Mouse (Mus musculus) liver, postnatal 0 days (tissue): ENCODE data around the gene 4931429L15Rik. TPM values are rescaled to one million over a fixed set of nuclear protein-coding genes. Genes with fewer than 3 reads are reported as not detected.

Source experiments
- ATAC-seq: fragments of 200-750 bp; cut with Nextera tagmentation; 2 replicates; pipeline ENCODE4 v1.8.0; 2017; ENCODE audit warnings: mild to moderate bottlenecking, moderate library complexity
- DNase-seq: peaks from one replicate; pipeline ENCODE4 v3.0.0-alpha.2; 2016
- H3K27ac ChIP-seq: fragments of 300-500 bp; sonication (generic); 2 replicates; pipeline ENCODE4 v1.5.1; 2014; ENCODE audit warnings: antibody characterized with exemption, moderate library complexity, mild to moderate bottlenecking, low read depth
- H3K27me3 ChIP-seq: fragments of 300-500 bp; sonication (generic); 2 replicates; pipeline ENCODE4 v1.6.1; 2014; ENCODE audit warnings: low read length, control low read depth, mixed read lengths; ENCODE audit not compliant: insufficient read depth
- H3K36me3 ChIP-seq: fragments of 300-500 bp; sonication (generic); replicated peaks from 2 replicates; pipeline ENCODE4 v1.6.1; 2014; ENCODE audit warnings: mild to moderate bottlenecking, control low read depth, low read length, moderate library complexity, mixed read lengths; ENCODE audit not compliant: insufficient read depth
- H3K4me1 ChIP-seq: fragments of 300-500 bp; sonication (generic); 2 replicates; pipeline ENCODE4 v1.6.1; 2014; ENCODE audit warnings: antibody characterized with exemption, mild to moderate bottlenecking, control low read depth; ENCODE audit not compliant: insufficient read depth
- H3K4me2 ChIP-seq: fragments of 300-500 bp; sonication (generic); 2 replicates; pipeline ENCODE4 v1.6.1; 2014; ENCODE audit warnings: low read depth, mild to moderate bottlenecking, low read length, moderate library complexity, mixed read lengths
- H3K4me3 ChIP-seq: fragments of 300-500 bp; sonication (generic); 2 replicates; pipeline ENCODE4 v1.5.1; 2014; ENCODE audit warnings: low read depth, low read length
- H3K9ac ChIP-seq: fragments of 300-500 bp; sonication (generic); replicated peaks from 2 replicates; pipeline ENCODE4 v1.6.1; 2014; ENCODE audit warnings: mild to moderate bottlenecking, moderate library complexity
- H3K9me3 ChIP-seq: fragments of 300-500 bp; sonication (generic); 2 replicates; pipeline ENCODE4 v1.6.1; 2016; ENCODE audit warnings: mild to moderate bottlenecking, control low read depth, low read length, mixed read lengths
- CTCF ChIP-seq: sonication (generic); IDR thresholded peaks from 2 replicates; pipeline ENCODE4 v1.5.1; 2016; ENCODE audit warnings: antibody characterized with exemption, low read depth
- EP300 ChIP-seq: IDR thresholded peaks from 2 replicates; pipeline ENCODE4 v1.6.1; 2016; ENCODE audit warnings: antibody characterized with exemption, low read depth, mild to moderate bottlenecking
- WGBS: fragments of 180-500 bp; shearing (Covaris S2); extraction: QIAGEN DNeasy Blood & Tissue Kit; methylation state at CpG from one replicate; pipeline ENCODE4 v1.1.7; 2014; ENCODE audit not compliant: insufficient replicate concordance; 5-methylcytosine and 5-hydroxymethylcytosine counted together
- polyA plus RNA-seq: library from polyadenylated mRNA; unstranded; fragments of >200 nt; fragmentation: Nextera tagmentation; extraction: Ambion mirVana; gene quantifications from 2 replicates; pipeline ENCODE4 v1.2.1, GENCODE M21; 2015

4931429L15Rik gene
- polyA plus RNA-seq, 1 experiment from 2014 or later = not detected

GRCm38 (mm10) chr9:46256658-46257385 lies 63.0 kb downstream of the 4931429L15Rik start:
- Histone ChIP-seq H3K9ac (no peak overlapping the region), H3K27ac (peak overlapping the region; percentile 92), H3K4me3 (no peak overlapping the region), H3K27me3 (no peaks in the 10 kb centered on the region), H3K4me1 (peaks cover 23% of the 10 kb centered on the region), H3K4me2 (no peak overlapping the region), H3K36me3 (no peaks in the 10 kb centered on the region), H3K9me3 (no peaks in the 10 kb centered on the region)
- ATAC-seq = peak; percentile 91
- peak; percentile 82 for DNase-seq
- 56% methylated on average over 10 of the region's 10 CpGs for WGBS
- no peak for TF ChIP-seq CTCF
- peak; percentile 91 for TF ChIP-seq EP300

GRCm38 (mm10) chr9:46256177-46256576 lies 63.6 kb downstream of the 4931429L15Rik start:
- no peak overlapping the region for H3K4me3 ChIP-seq
- no peak overlapping the region for H3K9ac ChIP-seq
- H3K9me3 ChIP-seq = no peaks in the 10 kb centered on the region
- DNase-seq = peak; percentile 46
- no peak overlapping the region for H3K4me2 ChIP-seq
- peaks cover 19% of the 10 kb centered on the region for H3K4me1 ChIP-seq
- 66% methylated on average over 7 of the region's 7 CpGs for WGBS
- TF ChIP-seq CTCF (no peak), EP300 (no peak)
- H3K27me3 ChIP-seq = no peaks in the 10 kb centered on the region
- ATAC-seq = peak; percentile 83
- H3K36me3 ChIP-seq = no peaks in the 10 kb centered on the region
- peak overlapping the region; percentile 92 for H3K27ac ChIP-seq

Other genes starting within 250 kb of the 4931429L15Rik start
- gene Apoa1, start 91.4 kb downstream of the 4931429L15Rik start, polyA plus RNA-seq = 27,203 and 27,647 TPM in 2 replicates
- gene Apoc3, start 84.3 kb downstream of the 4931429L15Rik start, polyA plus RNA-seq = 453 and 541 TPM in 2 replicates
- gene Apoa4, start 79.3 kb downstream of the 4931429L15Rik start, polyA plus RNA-seq = 256 and 423 TPM in 2 replicates
- 771 and 869 TPM in 2 replicates for gene Apoa5, start 51.4 kb downstream of the 4931429L15Rik start, polyA plus RNA-seq
- 20.6 and 21.8 TPM in 2 replicates for gene Zpr1, start 46.9 kb downstream of the 4931429L15Rik start, polyA plus RNA-seq
- gene Bud13, start 37.0 kb downstream of the 4931429L15Rik start, polyA plus RNA-seq = 4.0 TPM in 2 replicates